Mouse (Mus musculus): ENCODE measurements around the gene Cyp4f40. TPM values are rescaled to one million over a fixed set of nuclear protein-coding genes. Genes with fewer than 3 reads are reported as not detected.
"Not testable (repeated sequence)": the region's sequence is repeated elsewhere in the genome, so short reads cannot be mapped to it uniquely, and the experiment has no call there.

Gene Cyp4f40
- polyA plus RNA-seq, 1 experiment from 2014 or later, result not detected

- WGBS, result 87% methylated on average over 4 of the region's 4 CpGs
- no peak for DNase-seq (ENCODE audit: low spot score)
- H3K4me3 ChIP-seq, result no peak overlapping the region
Measured at GRCm38 (mm10) chr17:32653860-32654259, 4.8 kb upstream of the Cyp4f40 start.

GRCm38 (mm10) chr17:32657041-32657440 is 1.7 kb upstream of the Cyp4f40 start:
- Histone ChIP-seq H3K4me1 (no peaks in the 10 kb centered on the region), H3K9me3 (no peaks in the 10 kb centered on the region), H3K27me3 (replicated peaks; ENCODE audit: low read depth, poor library complexity, severe bottlenecking) (no peaks in the 10 kb centered on the region), H3K4me3 (no peak overlapping the region), H3K27ac (replicated peaks) (no peak overlapping the region), H3K36me3 (replicated peaks) (no peaks in the 10 kb centered on the region)
- 77% methylated on average over 3 of the region's 3 CpGs for WGBS
- DNase-seq (ENCODE audit: low spot score), result no peak

More at GRCm38 (mm10) chr17:32653860-32654259, 4.8 kb upstream of the Cyp4f40 start:
- Histone ChIP-seq H3K27me3 (replicated peaks; ENCODE audit: low read depth, poor library complexity, severe bottlenecking) (no peaks in the 10 kb centered on the region), H3K4me1 (no peaks in the 10 kb centered on the region), H3K9me3 (no peaks in the 10 kb centered on the region), H3K27ac (replicated peaks) (no peak overlapping the region), H3K36me3 (replicated peaks) (no peaks in the 10 kb centered on the region)

GRCm38 (mm10) chr17:32658246-32658645 is 454 bp upstream of the Cyp4f40 start:
- WGBS, result 81% methylated on average over 1 of the region's 1 CpGs
- Histone ChIP-seq H3K4me1 (no peaks in the 10 kb centered on the region), H3K27ac (replicated peaks) (no peak overlapping the region), H3K27me3 (replicated peaks; ENCODE audit: low read depth, poor library complexity, severe bottlenecking) (no peaks in the 10 kb centered on the region), H3K9me3 (no peaks in the 10 kb centered on the region), H3K36me3 (replicated peaks) (no peaks in the 10 kb centered on the region), H3K4me3 (no peak overlapping the region)
- no peak for DNase-seq (ENCODE audit: low spot score)

GRCm38 (mm10) chr17:32673976-32674375 is 15.3 kb downstream of the Cyp4f40 start:
- no peak overlapping the region for H3K27ac ChIP-seq (replicated peaks)
- 65% methylated on average over 7 of the region's 7 CpGs for WGBS
- no peaks in the 10 kb centered on the region for H3K36me3 ChIP-seq (replicated peaks)
- H3K4me1 ChIP-seq, result no peaks in the 10 kb centered on the region
- DNase-seq (ENCODE audit: low spot score), result peak; percentile 17
- H3K4me3 ChIP-seq, result no peak overlapping the region
- H3K9me3 ChIP-seq, result no peaks in the 10 kb centered on the region
- no peaks in the 10 kb centered on the region for H3K27me3 ChIP-seq (replicated peaks; ENCODE audit: low read depth, poor library complexity, severe bottlenecking)

DNA sequence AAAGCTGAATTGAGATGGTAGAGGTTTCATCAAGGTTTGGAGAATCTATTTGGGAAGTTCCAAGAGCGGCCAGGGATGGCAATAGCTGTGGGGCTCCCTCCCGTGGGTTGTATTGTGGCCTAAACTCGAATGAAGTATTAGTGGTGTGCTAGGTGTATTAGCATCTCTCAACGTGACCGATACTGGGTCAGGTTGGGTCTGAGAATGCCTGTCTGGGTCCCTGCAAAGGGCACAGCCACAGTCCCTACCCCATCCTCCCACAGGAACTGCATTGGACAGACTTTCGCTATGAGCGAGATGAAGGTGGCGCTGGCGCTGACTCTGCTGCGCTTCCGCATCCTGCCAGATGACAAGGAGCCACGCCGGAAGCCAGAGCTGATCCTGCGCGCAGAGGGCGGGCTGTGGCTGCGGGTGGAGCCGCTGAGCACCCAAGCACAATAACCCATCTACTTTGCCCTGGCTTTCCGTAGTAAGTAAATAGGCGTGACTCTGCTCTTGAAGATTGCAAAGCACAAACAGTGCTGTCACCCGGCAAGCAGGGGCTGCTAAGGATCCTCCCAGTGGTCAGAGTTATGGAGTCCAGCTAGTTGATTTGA is 17.4 kb downstream of the Cyp4f40 start:
- DNase-seq (ENCODE audit: low spot score), result peak; percentile 32
- peak overlapping the region; percentile 28; the same call in 1 of the 2 replicates for H3K4me3 ChIP-seq
- H3K27ac ChIP-seq (replicated peaks), result no peak overlapping the region

GRCm38 (mm10) chr17:32680404-32680803 is 21.7 kb downstream of the Cyp4f40 start:
- H3K4me1 ChIP-seq, result peaks cover 4% of the 10 kb centered on the region
- peak; percentile 19 for DNase-seq (ENCODE audit: low spot score)
- no peaks in the 10 kb centered on the region for H3K9me3 ChIP-seq
- no peak overlapping the region for H3K27ac ChIP-seq (replicated peaks)
- no peak overlapping the region for H3K4me3 ChIP-seq
- WGBS, result 32% methylated on average over 2 of the region's 2 CpGs
- H3K27me3 ChIP-seq (replicated peaks; ENCODE audit: low read depth, poor library complexity, severe bottlenecking), result no peaks in the 10 kb centered on the region
- H3K36me3 ChIP-seq (replicated peaks), result no peaks in the 10 kb centered on the region

More for the DNA sequence above, 17.4 kb downstream of the Cyp4f40 start:
- WGBS, result 34% methylated on average over 21 of the region's 21 CpGs
- Histone ChIP-seq H3K4me1 (no peaks in the 10 kb centered on the region), H3K9me3 (no peaks in the 10 kb centered on the region), H3K36me3 (replicated peaks) (no peaks in the 10 kb centered on the region), H3K27me3 (replicated peaks; ENCODE audit: low read depth, poor library complexity, severe bottlenecking) (no peaks in the 10 kb centered on the region)

GRCm38 (mm10) chr17:32685048-32685750 is 26.5 kb downstream of the Cyp4f40 start, which contains the start of gene Cyp4f15:
Cyp4f15 (plus strand) TSS chr17:32685627.
- no peaks in the 10 kb centered on the region for H3K9me3 ChIP-seq
- peak within 1 kb of the TSS; percentile 63 for H3K27ac ChIP-seq (replicated peaks)
- H3K36me3 ChIP-seq (replicated peaks), result no peaks in the 10 kb centered on the region
- 23% methylated on average over 7 of the region's 7 CpGs for WGBS
- DNase-seq (ENCODE audit: low spot score), result peak; percentile 35
- no peak within 1 kb of the TSS for H3K4me3 ChIP-seq
- peaks cover 10% of the 10 kb centered on the region for H3K4me1 ChIP-seq
- no peaks in the 10 kb centered on the region for H3K27me3 ChIP-seq (replicated peaks; ENCODE audit: low read depth, poor library complexity, severe bottlenecking)

- Histone ChIP-seq H3K4me1 (peaks cover 10% of the 10 kb centered on the region), H3K4me3 (no peak overlapping the region), H3K9me3 (no peaks in the 10 kb centered on the region), H3K27ac (replicated peaks) (no peak overlapping the region), H3K36me3 (replicated peaks) (no peaks in the 10 kb centered on the region), H3K27me3 (replicated peaks; ENCODE audit: low read depth, poor library complexity, severe bottlenecking) (no peaks in the 10 kb centered on the region)
- WGBS, result 93% methylated on average over 5 of the region's 5 CpGs
- no peak for DNase-seq (ENCODE audit: low spot score)
Measured at GRCm38 (mm10) chr17:32686722-32687121, 28.0 kb downstream of the Cyp4f40 start.

DNA sequence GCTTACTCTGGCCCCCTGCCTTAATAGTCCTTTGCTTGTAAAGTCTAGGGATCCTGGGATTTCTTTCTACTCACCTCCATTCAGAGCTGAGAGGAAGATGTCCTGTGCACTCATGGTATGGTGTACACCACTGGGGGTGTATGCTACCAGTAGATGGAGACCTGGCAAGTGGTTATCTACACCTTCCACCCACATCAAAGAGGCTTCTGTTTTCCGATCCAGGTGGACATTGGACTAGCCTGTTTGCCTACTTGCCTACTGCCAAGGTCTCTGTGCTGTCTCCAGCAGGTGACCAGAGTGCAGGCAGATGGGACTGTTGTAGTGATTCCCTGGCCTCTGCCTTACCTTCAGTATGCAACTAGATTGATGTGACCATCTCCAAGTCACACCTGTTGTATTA is 32.3 kb downstream of the Cyp4f40 start:
- Histone ChIP-seq H3K9me3 (no peaks in the 10 kb centered on the region), H3K27me3 (replicated peaks; ENCODE audit: low read depth, poor library complexity, severe bottlenecking) (no peaks in the 10 kb centered on the region), H3K4me3 (no peak overlapping the region), H3K36me3 (replicated peaks) (no peaks in the 10 kb centered on the region), H3K27ac (replicated peaks) (no peak overlapping the region), H3K4me1 (peaks cover 2% of the 10 kb centered on the region)
- 96% methylated on average over 1 of the region's 1 CpGs for WGBS
- DNase-seq (ENCODE audit: low spot score), result no peak

DNA sequence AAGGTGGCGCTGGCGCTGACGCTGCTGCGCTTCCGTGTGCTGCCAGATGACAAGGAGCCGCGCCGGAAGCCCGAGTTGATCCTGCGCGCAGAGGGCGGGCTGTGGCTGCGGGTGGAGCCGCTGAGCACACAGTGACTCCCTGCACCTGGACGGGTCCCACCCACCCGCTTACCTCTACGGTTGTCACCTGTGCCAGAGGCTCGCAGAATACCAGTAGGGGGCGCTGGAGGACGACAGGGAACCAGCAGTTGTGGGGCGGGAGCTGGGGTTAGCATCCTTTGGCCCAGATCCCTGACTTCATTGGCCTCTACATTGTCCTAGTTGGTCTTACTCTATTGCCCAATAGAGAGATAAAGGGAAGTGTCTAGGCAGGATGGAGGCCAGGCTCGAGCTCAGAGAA is 44.1 kb downstream of the Cyp4f40 start:
- Histone ChIP-seq H3K36me3 (replicated peaks) (no peaks in the 10 kb centered on the region), H3K9me3 (peaks cover 10% of the 10 kb centered on the region; the same call in 1 of the 2 replicates), H3K27me3 (replicated peaks; ENCODE audit: low read depth, poor library complexity, severe bottlenecking) (no peaks in the 10 kb centered on the region), H3K4me3 (peak overlapping the region; percentile 40), H3K27ac (replicated peaks) (no peak overlapping the region), H3K4me1 (no peaks in the 10 kb centered on the region)
- DNase-seq (ENCODE audit: low spot score), result peak; percentile 44
- 32% methylated on average over 22 of the region's 22 CpGs for WGBS

DNA sequence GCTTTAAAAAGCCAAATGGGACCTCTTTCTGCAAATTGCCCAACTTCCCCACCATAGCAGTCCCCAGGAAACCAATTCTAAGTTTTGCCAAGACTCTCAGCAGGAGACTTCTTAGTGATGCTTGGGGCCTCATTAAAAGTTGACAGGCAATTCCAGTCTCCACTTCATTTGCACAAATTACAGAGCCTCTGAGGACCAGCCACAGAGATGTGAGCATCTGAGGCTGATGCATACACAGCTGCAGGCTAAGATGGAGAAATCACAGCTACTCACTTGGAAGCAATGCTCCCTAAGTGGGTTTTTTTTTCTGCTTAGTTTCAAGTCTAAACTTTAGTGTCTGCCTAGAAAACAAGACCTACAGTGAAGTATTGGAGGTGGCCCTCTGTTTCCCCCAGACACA is 51.8 kb downstream of the Cyp4f40 start:
- not testable (repeated sequence) for H3K9me3 ChIP-seq; H3K36me3 ChIP-seq (replicated peaks); H3K4me1 ChIP-seq; H3K4me3 ChIP-seq; DNase-seq (ENCODE audit: low spot score); H3K27me3 ChIP-seq (replicated peaks; ENCODE audit: low read depth, poor library complexity, severe bottlenecking); H3K27ac ChIP-seq (replicated peaks)

GRCm38 (mm10) chr17:32722151-32722550 is 63.5 kb downstream of the Cyp4f40 start:
- not testable (repeated sequence) for DNase-seq (ENCODE audit: low spot score); H3K27ac ChIP-seq (replicated peaks); H3K36me3 ChIP-seq (replicated peaks); H3K4me1 ChIP-seq; H3K27me3 ChIP-seq (replicated peaks; ENCODE audit: low read depth, poor library complexity, severe bottlenecking); H3K4me3 ChIP-seq
- H3K9me3 ChIP-seq, result peaks cover 19% of the 10 kb centered on the region; the same call in 1 of the 2 replicates
- WGBS, result 82% methylated on average over 1 of the region's 1 CpGs

GRCm38 (mm10) chr17:32722771-32723170 is 64.1 kb downstream of the Cyp4f40 start:
- 80% methylated on average over 7 of the region's 7 CpGs for WGBS
- Histone ChIP-seq H3K9me3 (peaks cover 16% of the 10 kb centered on the region; the same call in 1 of the 2 replicates), H3K27me3 (replicated peaks; ENCODE audit: low read depth, poor library complexity, severe bottlenecking) (no peaks in the 10 kb centered on the region), H3K27ac (replicated peaks) (no peak overlapping the region), H3K36me3 (replicated peaks) (no peaks in the 10 kb centered on the region), H3K4me1 (no peaks in the 10 kb centered on the region), H3K4me3 (no peak overlapping the region)
- no peak for DNase-seq (ENCODE audit: low spot score)
